Mouse (Mus musculus): ENCODE measurements around the gene Mgat4e.

- TF ChIP-seq CTCF (IDR thresholded peaks at IDR 0.05) (no peak), EP300 (IDR thresholded peaks at IDR 0.05; ENCODE audit: insufficient read depth, low read depth, low read length) (no peak), POLR2A (IDR thresholded peaks at IDR 0.05; ENCODE audit: insufficient read depth, low read depth, low read length) (no peak)
Observed at GRCm38 (mm10) chr1:134577384-134578120, 28.1 kb upstream of the Mgat4e start.

Data from heart, adult 2 months (tissue).